Mouse (Mus musculus) cerebellum, adult 8-10 months (tissue): ENCODE measurements around the gene 1700018F24Rik.

Experiments
- DNase-seq: peaks from one replicate; pipeline ENCODE4 v3.0.0; 2022

The 1700018F24Rik gene

GRCm38 (mm10) chr5:145083632-145084451 lies 41.1 kb downstream of the 1700018F24Rik start, which contains the start of the genes Arpc1a and Kpna7:
Arpc1a (plus strand) TSS chr5:145083830.
Kpna7 (minus strand) TSS chr5:145084030.
- peak; percentile 89 for DNase-seq

- DNase-seq: no peak
Measured at GRCm38 (mm10) chr5:145084822-145085221, 42.0 kb downstream of the 1700018F24Rik start.

- DNase-seq: no peak
Measured at GRCm38 (mm10) chr5:145088186-145088585, 45.4 kb downstream of the 1700018F24Rik start.

- no peak for DNase-seq
Measured at GRCm38 (mm10) chr5:145089878-145090277, 47.1 kb downstream of the 1700018F24Rik start.
